Mouse (Mus musculus): ENCODE measurements around the gene Ccm2l. TPM values are rescaled to one million over a fixed set of nuclear protein-coding genes. Genes with fewer than 3 reads are reported as not detected.

Gene Ccm2l
- polyA plus RNA-seq, 1 experiment from 2014 or later = 1.0 TPM

DNA sequence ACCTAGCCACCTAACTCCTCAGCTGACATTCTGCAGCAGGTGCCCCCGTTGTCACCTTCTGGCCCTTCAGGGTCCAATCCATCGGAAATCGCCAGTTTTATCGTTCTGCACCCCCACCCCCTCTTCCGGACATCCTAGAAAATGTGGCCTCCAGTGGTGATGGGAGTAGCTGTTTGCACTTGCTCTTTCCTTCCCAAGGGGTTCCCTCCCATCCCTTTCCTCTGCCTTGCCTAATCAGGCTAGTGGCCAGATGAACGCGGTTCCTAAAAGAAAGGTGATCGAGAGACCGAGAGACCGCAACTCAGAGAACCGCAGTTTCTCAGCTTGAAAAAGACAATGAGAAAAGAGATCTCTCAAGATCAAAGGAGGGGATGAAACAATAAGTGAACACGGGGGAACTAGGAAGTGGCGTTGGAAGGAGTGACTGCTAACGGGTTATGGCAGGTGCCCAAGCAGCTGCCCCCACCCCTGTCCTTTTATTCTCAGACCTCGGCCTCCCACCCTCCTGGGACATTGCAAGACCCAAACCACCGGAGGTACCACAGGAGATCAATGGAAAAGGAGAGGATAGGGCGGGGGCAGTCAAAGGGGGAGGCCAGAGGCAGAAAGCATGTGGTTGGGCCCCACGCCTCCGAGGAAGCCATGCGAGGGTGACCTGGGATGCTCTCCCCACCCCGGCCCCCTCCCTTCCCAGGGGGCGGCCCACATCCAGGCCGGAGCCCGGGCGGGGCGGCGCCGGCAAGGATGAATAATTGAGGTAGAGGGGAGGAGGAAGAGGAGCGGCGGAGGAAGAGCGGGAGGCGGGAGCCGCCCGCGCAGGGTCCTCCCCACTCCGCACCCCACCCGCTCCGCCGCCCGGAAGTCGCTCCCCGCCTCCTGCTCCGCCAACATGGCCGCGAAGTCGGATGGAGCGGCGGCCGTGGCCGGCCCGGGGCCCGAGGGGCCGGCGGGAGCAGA, 34.4 kb upstream of the Ccm2l start, which contains the start of gene Xkr7:
Xkr7 (plus strand) TSS at position 727 of the 957 bp plus-strand sequence.
- H3K4me2 ChIP-seq (ENCODE audit: low read depth, low read length) = peak within 1 kb of the TSS; percentile 77
- 2% methylated on average over 49 of the region's 54 CpGs for WGBS
- no peaks in the 10 kb centered on the region for H3K9me3 ChIP-seq (replicated peaks; ENCODE audit: control insufficient read depth, low read length)
- no peaks in the 10 kb centered on the region for H3K36me3 ChIP-seq (ENCODE audit: control insufficient read depth, insufficient read depth, low read length)
- peaks cover 5% of the 10 kb centered on the region for H3K4me1 ChIP-seq (ENCODE audit: control insufficient read depth, insufficient read depth, low read length)
- H3K9ac ChIP-seq (ENCODE audit: low read length) = no peak within 1 kb of the TSS
- peaks cover 26% of the 10 kb centered on the region for H3K27me3 ChIP-seq (ENCODE audit: control insufficient read depth, insufficient read depth, low read length)
- ATAC-seq (ENCODE audit: insufficient read depth, low FRiP score) = peak; percentile 49; the same call in 1 of the 2 replicates
- H3K4me3 ChIP-seq (replicated peaks; ENCODE audit: low read length) = peak within 1 kb of the TSS; percentile 43
- no peak within 1 kb of the TSS for H3K27ac ChIP-seq (ENCODE audit: low read length)

DNA sequence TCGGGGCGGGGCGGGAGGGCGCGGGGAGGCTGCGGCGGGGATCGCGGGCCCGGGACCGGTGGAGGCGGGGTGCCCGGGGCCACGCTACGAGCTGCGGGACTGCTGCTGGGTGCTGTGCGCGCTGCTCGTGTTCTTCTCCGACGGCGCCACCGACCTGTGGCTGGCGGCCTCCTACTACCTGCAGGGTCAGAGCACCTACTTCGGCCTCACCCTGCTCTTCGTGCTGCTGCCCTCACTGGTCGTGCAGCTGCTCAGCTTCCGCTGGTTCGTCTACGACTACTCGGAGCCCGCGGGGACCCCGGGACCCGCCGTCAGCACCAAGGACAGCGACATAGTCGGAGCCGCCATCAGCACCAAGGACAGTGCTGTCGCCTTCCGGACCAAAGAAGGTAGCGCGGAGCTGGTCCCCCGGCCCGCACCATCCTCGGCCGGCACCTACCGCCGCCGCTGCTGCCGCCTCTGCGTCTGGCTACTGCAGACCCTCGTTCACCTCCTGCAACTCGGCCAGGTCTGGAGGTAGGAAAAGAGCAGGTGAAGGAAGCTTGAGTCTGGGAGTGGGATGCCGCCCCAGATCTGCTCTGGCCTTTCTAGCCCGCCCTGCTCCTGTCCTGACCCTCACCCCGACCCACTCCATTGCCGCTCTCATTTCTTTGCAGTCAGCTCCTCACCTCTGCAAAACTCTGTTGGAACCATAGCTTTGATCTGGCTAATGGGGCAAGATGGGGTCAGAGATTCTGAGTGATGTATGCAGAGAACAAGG, 33.5 kb upstream of the Ccm2l start:
- Histone ChIP-seq H3K4me2 (ENCODE audit: low read depth, low read length) (peak overlapping the region; percentile 77), H3K27me3 (ENCODE audit: control insufficient read depth, insufficient read depth, low read length) (peaks cover 26% of the 10 kb centered on the region), H3K9ac (ENCODE audit: low read length) (no peak overlapping the region), H3K9me3 (replicated peaks; ENCODE audit: control insufficient read depth, low read length) (no peaks in the 10 kb centered on the region), H3K27ac (ENCODE audit: low read length) (no peak overlapping the region), H3K4me1 (ENCODE audit: control insufficient read depth, insufficient read depth, low read length) (peaks cover 5% of the 10 kb centered on the region), H3K36me3 (ENCODE audit: control insufficient read depth, insufficient read depth, low read length) (no peaks in the 10 kb centered on the region), H3K4me3 (replicated peaks; ENCODE audit: low read length) (peak overlapping the region; percentile 43)
- 2% methylated on average over 49 of the region's 58 CpGs for WGBS
- peak; percentile 80 for ATAC-seq (ENCODE audit: insufficient read depth, low FRiP score)

DNA sequence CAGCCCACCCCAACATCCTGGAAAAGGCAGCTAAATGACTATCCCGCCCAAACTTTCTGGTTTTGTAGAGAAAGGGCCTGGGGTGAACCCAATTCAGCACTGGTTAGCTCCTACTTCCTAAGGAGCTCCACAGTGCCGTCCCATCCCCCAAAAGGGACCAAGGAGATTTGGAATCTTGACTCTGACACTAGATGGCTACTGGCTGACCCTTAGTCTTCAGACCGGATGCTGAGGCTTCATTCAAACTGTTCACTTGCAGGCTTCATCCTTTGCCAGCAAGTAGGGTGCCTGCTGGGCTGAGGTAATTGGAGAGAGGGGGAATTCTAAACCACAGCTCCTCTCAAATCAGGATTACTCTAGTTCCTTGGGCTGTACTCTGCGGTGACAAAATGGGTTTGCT, 32.8 kb upstream of the Ccm2l start:
- ATAC-seq (ENCODE audit: insufficient read depth, low FRiP score) = no peak
- no peak overlapping the region for H3K4me3 ChIP-seq (replicated peaks; ENCODE audit: low read length)
- 18% methylated on average over 4 of the region's 4 CpGs for whole genome bisulfite sequencing
- peaks cover 26% of the 10 kb centered on the region for H3K27me3 ChIP-seq (ENCODE audit: control insufficient read depth, insufficient read depth, low read length)
- no peak overlapping the region for H3K9ac ChIP-seq (ENCODE audit: low read length)
- no peak overlapping the region for H3K27ac ChIP-seq (ENCODE audit: low read length)
- no peak overlapping the region for H3K4me2 ChIP-seq (ENCODE audit: low read depth, low read length)
- H3K36me3 ChIP-seq (ENCODE audit: control insufficient read depth, insufficient read depth, low read length) = no peaks in the 10 kb centered on the region
- peaks cover 5% of the 10 kb centered on the region for H3K4me1 ChIP-seq (ENCODE audit: control insufficient read depth, insufficient read depth, low read length)
- H3K9me3 ChIP-seq (replicated peaks; ENCODE audit: control insufficient read depth, low read length) = no peaks in the 10 kb centered on the region

DNA sequence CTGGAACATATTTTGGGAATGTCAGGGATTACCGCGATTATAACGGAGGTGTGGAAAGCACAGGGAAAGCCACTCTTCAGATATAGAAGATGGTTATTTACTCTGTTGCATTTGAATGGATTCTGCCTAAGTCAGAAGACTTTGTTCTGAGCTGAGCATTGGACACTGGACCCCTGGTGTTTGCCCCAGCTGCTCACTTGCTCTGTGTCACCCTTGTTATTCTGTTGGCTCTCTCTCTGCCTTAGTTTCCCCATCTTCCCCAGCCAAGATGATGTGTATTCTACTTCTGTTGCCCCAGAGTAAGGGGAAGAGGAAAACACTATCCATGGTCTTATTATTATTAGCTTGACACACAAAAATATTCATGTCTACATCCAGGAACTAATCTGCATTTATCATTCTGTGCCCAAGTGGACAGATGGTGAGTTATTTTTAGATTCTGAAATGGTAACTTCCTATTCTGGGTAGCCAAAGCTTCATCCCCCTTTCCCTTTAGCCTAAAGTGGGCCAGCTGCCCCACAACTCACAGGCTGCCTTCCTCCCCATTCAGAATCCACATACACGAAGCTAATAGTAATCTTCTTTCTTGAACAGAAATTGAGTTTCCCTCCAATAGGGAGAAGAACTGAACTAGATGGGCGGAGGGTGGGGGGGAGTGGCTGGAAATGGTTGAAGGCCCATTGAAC, 32.1 kb upstream of the Ccm2l start:
- H3K36me3 ChIP-seq (ENCODE audit: control insufficient read depth, insufficient read depth, low read length) = no peaks in the 10 kb centered on the region
- H3K27ac ChIP-seq (ENCODE audit: low read length) = no peak overlapping the region
- ATAC-seq (ENCODE audit: insufficient read depth, low FRiP score) = no peak
- peaks cover 5% of the 10 kb centered on the region for H3K4me1 ChIP-seq (ENCODE audit: control insufficient read depth, insufficient read depth, low read length)
- WGBS = 65% methylated on average over 5 of the region's 5 CpGs
- no peak overlapping the region for H3K4me2 ChIP-seq (ENCODE audit: low read depth, low read length)
- H3K4me3 ChIP-seq (replicated peaks; ENCODE audit: low read length) = no peak overlapping the region
- peaks cover 26% of the 10 kb centered on the region for H3K27me3 ChIP-seq (ENCODE audit: control insufficient read depth, insufficient read depth, low read length)
- H3K9ac ChIP-seq (ENCODE audit: low read length) = no peak overlapping the region
- H3K9me3 ChIP-seq (replicated peaks; ENCODE audit: control insufficient read depth, low read length) = no peaks in the 10 kb centered on the region

DNA sequence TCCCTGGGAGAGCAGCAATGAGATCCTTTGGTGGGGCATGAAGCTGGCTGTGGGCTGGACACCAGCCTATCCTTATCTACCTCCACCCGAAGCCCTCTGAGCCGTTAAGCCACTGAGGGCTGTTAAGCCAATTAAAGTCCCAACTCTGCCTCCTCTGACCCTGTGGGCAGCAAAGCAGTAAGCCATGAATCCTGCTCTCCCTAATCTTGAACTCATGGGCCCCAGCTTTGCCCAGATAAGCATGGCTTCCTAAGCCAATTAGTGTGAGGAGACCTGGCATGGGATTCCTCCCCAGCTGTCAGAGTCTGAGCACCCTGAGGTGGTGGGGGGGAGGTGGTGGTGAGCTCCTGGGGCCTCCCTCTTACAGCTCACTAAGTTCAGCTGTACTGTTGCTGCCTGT, 29.1 kb upstream of the Ccm2l start:
- Histone ChIP-seq H3K27ac (ENCODE audit: low read length) (no peak overlapping the region), H3K9ac (ENCODE audit: low read length) (no peak overlapping the region), H3K4me3 (replicated peaks; ENCODE audit: low read length) (no peak overlapping the region), H3K4me1 (ENCODE audit: control insufficient read depth, insufficient read depth, low read length) (peaks cover 4% of the 10 kb centered on the region), H3K36me3 (ENCODE audit: control insufficient read depth, insufficient read depth, low read length) (no peaks in the 10 kb centered on the region), H3K4me2 (ENCODE audit: low read depth, low read length) (no peak overlapping the region), H3K27me3 (ENCODE audit: control insufficient read depth, insufficient read depth, low read length) (peaks cover 17% of the 10 kb centered on the region), H3K9me3 (replicated peaks; ENCODE audit: control insufficient read depth, low read length) (no peaks in the 10 kb centered on the region)
- WGBS = 14% methylated on average over 2 of the region's 2 CpGs
- ATAC-seq (ENCODE audit: insufficient read depth, low FRiP score) = no peak

GRCm38 (mm10) chr2:153043886-153044285, 21.9 kb upstream of the Ccm2l start:
- ATAC-seq (ENCODE audit: insufficient read depth, low FRiP score) = no peak
- 38% methylated on average over 3 of the region's 3 CpGs for WGBS

GRCm38 (mm10) chr2:153045884-153046299, 19.9 kb upstream of the Ccm2l start:
- Histone ChIP-seq H3K4me1 (ENCODE audit: control insufficient read depth, insufficient read depth, low read length) (no peaks in the 10 kb centered on the region), H3K27me3 (ENCODE audit: control insufficient read depth, insufficient read depth, low read length) (no peaks in the 10 kb centered on the region; the same call in 1 of the 2 replicates), H3K9me3 (replicated peaks; ENCODE audit: control insufficient read depth, low read length) (no peaks in the 10 kb centered on the region), H3K4me2 (ENCODE audit: low read depth, low read length) (no peak overlapping the region), H3K27ac (ENCODE audit: low read length) (no peak overlapping the region), H3K9ac (ENCODE audit: low read length) (no peak overlapping the region), H3K36me3 (ENCODE audit: control insufficient read depth, insufficient read depth, low read length) (no peaks in the 10 kb centered on the region), H3K4me3 (replicated peaks; ENCODE audit: low read length) (no peak overlapping the region)
- no peak for ATAC-seq (ENCODE audit: insufficient read depth, low FRiP score)
- 26% methylated on average over 8 of the region's 8 CpGs for WGBS

More at GRCm38 (mm10) chr2:153043886-153044285, 21.9 kb upstream of the Ccm2l start:
- no peak overlapping the region for H3K9ac ChIP-seq (ENCODE audit: low read length)
- H3K4me1 ChIP-seq (ENCODE audit: control insufficient read depth, insufficient read depth, low read length) = no peaks in the 10 kb centered on the region
- H3K4me2 ChIP-seq (ENCODE audit: low read depth, low read length) = no peak overlapping the region
- H3K4me3 ChIP-seq (replicated peaks; ENCODE audit: low read length) = no peak overlapping the region
- no peak overlapping the region for H3K27ac ChIP-seq (ENCODE audit: low read length)
- H3K9me3 ChIP-seq (replicated peaks; ENCODE audit: control insufficient read depth, low read length) = no peaks in the 10 kb centered on the region
- H3K36me3 ChIP-seq (ENCODE audit: control insufficient read depth, insufficient read depth, low read length) = no peaks in the 10 kb centered on the region
- no peaks in the 10 kb centered on the region for H3K27me3 ChIP-seq (ENCODE audit: control insufficient read depth, insufficient read depth, low read length)

DNA sequence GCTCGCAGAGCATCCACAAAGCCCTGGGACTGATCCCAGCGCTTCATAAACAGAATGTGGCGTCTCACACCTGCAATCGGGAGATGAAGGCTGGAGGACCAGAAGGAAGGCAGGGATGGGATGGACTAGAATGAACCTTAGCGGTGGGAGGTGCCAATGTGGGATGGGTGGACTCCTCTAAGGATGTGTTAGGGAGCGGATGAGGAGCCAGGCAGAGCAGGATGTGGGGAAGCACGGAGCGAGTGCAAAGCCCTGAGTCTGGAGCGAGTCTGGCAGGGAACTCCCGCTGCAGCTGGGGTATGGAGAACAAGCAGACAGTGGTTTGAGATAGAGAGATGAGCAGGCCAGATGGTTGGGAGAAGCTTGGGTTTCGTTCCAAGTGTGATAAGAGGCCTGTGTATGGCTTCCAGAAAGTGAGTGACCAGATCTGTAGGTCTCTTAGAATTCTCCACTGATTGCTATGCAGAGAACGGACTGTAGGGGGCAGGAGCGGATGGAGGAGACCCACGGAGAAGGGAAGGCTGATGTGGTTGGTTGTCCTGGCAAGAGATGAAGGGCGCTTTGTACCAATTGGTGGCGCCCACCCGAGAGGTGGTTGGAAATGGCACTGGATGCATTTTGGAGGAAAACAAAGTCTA, 17.8 kb upstream of the Ccm2l start:
- ATAC-seq (ENCODE audit: insufficient read depth, low FRiP score) = no peak
- Histone ChIP-seq H3K9ac (ENCODE audit: low read length) (no peak overlapping the region), H3K27me3 (ENCODE audit: control insufficient read depth, insufficient read depth, low read length) (peaks cover 18% of the 10 kb centered on the region), H3K4me3 (replicated peaks; ENCODE audit: low read length) (no peak overlapping the region), H3K36me3 (ENCODE audit: control insufficient read depth, insufficient read depth, low read length) (no peaks in the 10 kb centered on the region), H3K27ac (ENCODE audit: low read length) (no peak overlapping the region), H3K4me1 (ENCODE audit: control insufficient read depth, insufficient read depth, low read length) (no peaks in the 10 kb centered on the region), H3K9me3 (replicated peaks; ENCODE audit: control insufficient read depth, low read length) (no peaks in the 10 kb centered on the region), H3K4me2 (ENCODE audit: low read depth, low read length) (no peak overlapping the region)
- WGBS = 37% methylated on average over 17 of the region's 17 CpGs
